Mouse (Mus musculus): ENCODE measurements at regions not wholly inside any gene's neighbourhood (a gene's known extent, or its start where the extent isn't known, plus 50 kb on each side); places are given as distances from the start of the nearest gene placed in this dataset.

GRCm38 (mm10) chr19:50971066-50971465, 292.6 kb upstream of the Sorcs1 start:
- Histone ChIP-seq H3K27me3 (ENCODE audit: control insufficient read depth, insufficient read depth, insufficient read length) (no peaks in the 10 kb centered on the region), H3K4me3 (ENCODE audit: insufficient read depth, poor library complexity, severe bottlenecking) (no peak overlapping the region), H3K79me3 (ENCODE audit: low read depth) (no peaks in the 10 kb centered on the region), H3ac (ENCODE audit: control insufficient read depth, insufficient read length, low read depth) (no peak overlapping the region), H3K36me3 (ENCODE audit: control insufficient read depth, insufficient read depth) (no peaks in the 10 kb centered on the region), H3K79me2 (ENCODE audit: control insufficient read depth, insufficient read depth) (no peaks in the 10 kb centered on the region)
- TF ChIP-seq CTCF (IDR thresholded peaks at IDR 0.05; ENCODE audit: control insufficient read depth, insufficient read depth, insufficient read length) (no peak), FOSL1 (IDR thresholded peaks at IDR 0.05; ENCODE audit: insufficient read depth, low read length, poor library complexity, severe bottlenecking) (no peak), USF1 (IDR thresholded peaks at IDR 0.05; ENCODE audit: low read depth) (no peak), CEBPB (IDR thresholded peaks at IDR 0.05; ENCODE audit: low read depth) (no peak), MYOD1 (IDR thresholded peaks at IDR 0.05; ENCODE audit: control insufficient read depth, insufficient read length, low read depth) (no peak), MYOG (IDR thresholded peaks at IDR 0.05; ENCODE audit: control insufficient read depth, extremely low read depth, insufficient read length) (no peak), MAX (IDR thresholded peaks at IDR 0.05) (no peak)

- H3K79me3 ChIP-seq (ENCODE audit: low read depth): no peaks in the 10 kb centered on the region
- no peaks in the 10 kb centered on the region for H3K27me3 ChIP-seq (ENCODE audit: control insufficient read depth, insufficient read depth, insufficient read length)
- H3K36me3 ChIP-seq (ENCODE audit: control insufficient read depth, insufficient read depth): no peaks in the 10 kb centered on the region
- TF ChIP-seq CEBPB (IDR thresholded peaks at IDR 0.05; ENCODE audit: low read depth) (peak; percentile 35), MAX (IDR thresholded peaks at IDR 0.05) (no peak)
- H3K79me2 ChIP-seq (ENCODE audit: control insufficient read depth, insufficient read depth): no peaks in the 10 kb centered on the region
- no peak overlapping the region for H3K4me3 ChIP-seq (ENCODE audit: insufficient read depth, poor library complexity, severe bottlenecking)
- H3ac ChIP-seq (ENCODE audit: control insufficient read depth, insufficient read length, low read depth): no peak overlapping the region
Measured at GRCm38 (mm10) chr19:50961910-50962309, 283.5 kb upstream of the Sorcs1 start.

- Histone ChIP-seq H3K79me2 (ENCODE audit: control insufficient read depth, insufficient read depth) (no peaks in the 10 kb centered on the region), H3K79me3 (ENCODE audit: low read depth) (no peaks in the 10 kb centered on the region)
Measured at GRCm38 (mm10) chr19:50945006-50945405, 266.6 kb upstream of the Sorcs1 start.

GRCm38 (mm10) chr19:50911646-50912045, 233.2 kb upstream of the Sorcs1 start:
- no peaks in the 10 kb centered on the region for H3K79me3 ChIP-seq (ENCODE audit: low read depth)
- no peak overlapping the region for H3ac ChIP-seq (ENCODE audit: control insufficient read depth, insufficient read length, low read depth)
- no peaks in the 10 kb centered on the region for H3K27me3 ChIP-seq (ENCODE audit: control insufficient read depth, insufficient read depth, insufficient read length)

More at GRCm38 (mm10) chr19:50945006-50945405, 266.6 kb upstream of the Sorcs1 start:
- TF ChIP-seq CEBPB (IDR thresholded peaks at IDR 0.05; ENCODE audit: low read depth): no peak
- TF ChIP-seq CTCF (IDR thresholded peaks at IDR 0.05; ENCODE audit: control insufficient read depth, insufficient read depth, insufficient read length): no peak
- TF ChIP-seq FOSL1 (IDR thresholded peaks at IDR 0.05; ENCODE audit: insufficient read depth, low read length, poor library complexity, severe bottlenecking): no peak
- no peak for TF ChIP-seq MYOG (IDR thresholded peaks at IDR 0.05; ENCODE audit: control insufficient read depth, extremely low read depth, insufficient read length)
- TF ChIP-seq MAX (IDR thresholded peaks at IDR 0.05): no peak
- TF ChIP-seq USF1 (IDR thresholded peaks at IDR 0.05; ENCODE audit: low read depth): no peak
- no peaks in the 10 kb centered on the region for H3K36me3 ChIP-seq (ENCODE audit: control insufficient read depth, insufficient read depth)
- H3ac ChIP-seq (ENCODE audit: control insufficient read depth, insufficient read length, low read depth): no peak overlapping the region
- H3K27me3 ChIP-seq (ENCODE audit: control insufficient read depth, insufficient read depth, insufficient read length): no peaks in the 10 kb centered on the region
- H3K4me3 ChIP-seq (ENCODE audit: insufficient read depth, poor library complexity, severe bottlenecking): no peak overlapping the region

GRCm38 (mm10) chr19:50910674-50911073, 232.2 kb upstream of the Sorcs1 start:
- Histone ChIP-seq H3ac (ENCODE audit: control insufficient read depth, insufficient read length, low read depth) (no peak overlapping the region), H3K4me3 (ENCODE audit: insufficient read depth, poor library complexity, severe bottlenecking) (no peak overlapping the region), H3K27me3 (ENCODE audit: control insufficient read depth, insufficient read depth, insufficient read length) (no peaks in the 10 kb centered on the region), H3K79me3 (ENCODE audit: low read depth) (no peaks in the 10 kb centered on the region), H3K36me3 (ENCODE audit: control insufficient read depth, insufficient read depth) (no peaks in the 10 kb centered on the region), H3K79me2 (ENCODE audit: control insufficient read depth, insufficient read depth) (no peaks in the 10 kb centered on the region)
- TF ChIP-seq CTCF (IDR thresholded peaks at IDR 0.05; ENCODE audit: control insufficient read depth, insufficient read depth, insufficient read length): no peak
- no peak for TF ChIP-seq MYOG (IDR thresholded peaks at IDR 0.05; ENCODE audit: control insufficient read depth, extremely low read depth, insufficient read length)
- no peak for TF ChIP-seq MYOD1 (IDR thresholded peaks at IDR 0.05; ENCODE audit: control insufficient read depth, insufficient read length, low read depth)
- no peak for TF ChIP-seq USF1 (IDR thresholded peaks at IDR 0.05; ENCODE audit: low read depth)

More at GRCm38 (mm10) chr19:50911646-50912045, 233.2 kb upstream of the Sorcs1 start:
- Histone ChIP-seq H3K36me3 (ENCODE audit: control insufficient read depth, insufficient read depth) (no peaks in the 10 kb centered on the region), H3K79me2 (ENCODE audit: control insufficient read depth, insufficient read depth) (no peaks in the 10 kb centered on the region), H3K4me3 (ENCODE audit: insufficient read depth, poor library complexity, severe bottlenecking) (no peak overlapping the region)
- TF ChIP-seq MYOG (IDR thresholded peaks at IDR 0.05; ENCODE audit: control insufficient read depth, extremely low read depth, insufficient read length): no peak

- Histone ChIP-seq H3K79me2 (ENCODE audit: control insufficient read depth, insufficient read depth) (no peaks in the 10 kb centered on the region), H3K27me3 (ENCODE audit: control insufficient read depth, insufficient read depth, insufficient read length) (no peaks in the 10 kb centered on the region), H3ac (ENCODE audit: control insufficient read depth, insufficient read length, low read depth) (no peak overlapping the region), H3K79me3 (ENCODE audit: low read depth) (no peaks in the 10 kb centered on the region), H3K36me3 (ENCODE audit: control insufficient read depth, insufficient read depth) (no peaks in the 10 kb centered on the region), H3K4me3 (ENCODE audit: insufficient read depth, poor library complexity, severe bottlenecking) (no peak overlapping the region)
- TF ChIP-seq MAX (IDR thresholded peaks at IDR 0.05) (no peak), MYOD1 (IDR thresholded peaks at IDR 0.05; ENCODE audit: control insufficient read depth, insufficient read length, low read depth) (no peak), USF1 (IDR thresholded peaks at IDR 0.05; ENCODE audit: low read depth) (no peak), CTCF (IDR thresholded peaks at IDR 0.05; ENCODE audit: control insufficient read depth, insufficient read depth, insufficient read length) (no peak), FOSL1 (IDR thresholded peaks at IDR 0.05; ENCODE audit: insufficient read depth, low read length, poor library complexity, severe bottlenecking) (no peak), CEBPB (IDR thresholded peaks at IDR 0.05; ENCODE audit: low read depth) (no peak), MYOG (IDR thresholded peaks at IDR 0.05; ENCODE audit: control insufficient read depth, extremely low read depth, insufficient read length) (no peak)
Measured at GRCm38 (mm10) chr19:50908751-50909150, 230.3 kb upstream of the Sorcs1 start.

Measured in C2C12 (cell line).